Mouse (Mus musculus) limb, embryonic 11.5 days (tissue): ENCODE data around the gene Hdac4. TPM values are rescaled to one million over a fixed set of nuclear protein-coding genes. Genes with fewer than 3 reads are reported as not detected.

Experiments
- ATAC-seq: fragments of 200-750 bp; cut with Nextera tagmentation; 2 replicates; pipeline ENCODE4 v1.8.0; 2017; ENCODE audit warnings: low read depth; ENCODE audit not compliant: insufficient number of reproducible peaks, low FRiP score, low TSS enrichment
- DNase-seq: peaks from one replicate; pipeline ENCODE4 v3.0.0-alpha.2; 2015; ENCODE audit warnings: low spot score
- H3K27ac ChIP-seq: fragments of 300-500 bp; sonication (generic); replicated peaks from 2 replicates; pipeline ENCODE4 v1.5.1; 2014; ENCODE audit warnings: low read depth, mild to moderate bottlenecking, low read length
- H3K27me3 ChIP-seq: fragments of 300-500 bp; sonication (generic); 2 replicates; pipeline ENCODE4 v1.6.1; 2014; ENCODE audit warnings: mild to moderate bottlenecking, low read length, mixed read lengths; ENCODE audit not compliant: control insufficient read depth, insufficient read depth
- H3K36me3 ChIP-seq: fragments of 300-500 bp; sonication (generic); 2 replicates; pipeline ENCODE4 v1.6.1; 2014; ENCODE audit warnings: mild to moderate bottlenecking, low read length, moderate library complexity, mixed read lengths; ENCODE audit not compliant: control insufficient read depth, insufficient read depth
- H3K4me1 ChIP-seq: fragments of 300-500 bp; sonication (generic); 2 replicates; pipeline ENCODE4 v1.6.1; 2014; ENCODE audit warnings: low read length, mixed read lengths; ENCODE audit not compliant: control insufficient read depth, insufficient read depth
- H3K4me2 ChIP-seq: fragments of 300-500 bp; sonication (generic); 2 replicates; pipeline ENCODE4 v1.6.1; 2014; ENCODE audit warnings: low read depth, mild to moderate bottlenecking, moderate library complexity; ENCODE audit not compliant: severe bottlenecking
- H3K4me3 ChIP-seq: fragments of 300-500 bp; sonication (generic); 2 replicates; pipeline ENCODE4 v1.5.1; 2014; ENCODE audit warnings: low read depth, low read length
- H3K9ac ChIP-seq: fragments of 300-500 bp; sonication (generic); 2 replicates; pipeline ENCODE4 v1.6.1; 2014; ENCODE audit warnings: mild to moderate bottlenecking, low read length
- H3K9me3 ChIP-seq: fragments of 300-500 bp; sonication (generic); 2 replicates; pipeline ENCODE4 v1.6.1; 2016; ENCODE audit warnings: low read length; ENCODE audit not compliant: control insufficient read depth
- WGBS: fragments of 180-500 bp; shearing (Covaris S2); extraction: QIAGEN DNeasy Blood & Tissue Kit; methylation state at CpG from one replicate; pipeline ENCODE4 v1.1.7; 2014; 5-methylcytosine and 5-hydroxymethylcytosine counted together
- polyA plus RNA-seq: library from polyadenylated mRNA; unstranded; fragments of >200 nt; fragmentation: Nextera tagmentation; extraction: Ambion mirVana; gene quantifications from 2 replicates; pipeline ENCODE4 v1.2.1, GENCODE M21; 2014

The Hdac4 gene
- polyA plus RNA-seq, 1 experiment from 2014 or later: 24.2 TPM

- ATAC-seq: no peak
- no peaks in the 10 kb centered on the region for H3K9me3 ChIP-seq
Observed at GRCm38 (mm10) chr1:92098456-92098855, 97.0 kb downstream of the Hdac4 start.

DNA sequence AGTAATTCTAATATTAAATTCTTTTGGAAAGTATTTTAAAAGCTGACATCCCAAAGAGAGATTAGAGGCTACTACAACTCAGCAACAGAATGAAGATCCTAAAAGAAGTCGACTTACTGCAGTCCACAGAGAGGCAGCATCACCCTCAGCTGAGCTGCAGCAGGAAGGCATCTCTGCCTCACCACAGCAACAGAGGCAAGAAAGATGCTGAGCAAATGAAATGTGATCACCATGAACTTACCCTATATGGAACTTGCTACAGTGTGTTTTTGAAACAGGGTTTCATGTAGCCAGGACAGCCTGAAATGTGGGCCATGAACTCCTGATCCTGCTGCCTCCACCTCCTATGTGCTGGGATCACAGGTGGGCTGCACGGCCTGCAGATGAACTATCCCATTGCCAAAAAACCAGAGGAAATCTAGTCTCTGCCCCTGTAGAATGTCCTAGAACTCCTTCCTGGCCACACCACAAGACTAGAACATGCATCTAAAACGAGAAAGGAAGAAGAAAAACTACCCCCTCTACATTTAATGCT is 98.4 kb downstream of the Hdac4 start:
- DNase-seq: no peak
- no peaks in the 10 kb centered on the region for H3K27me3 ChIP-seq
- no peaks in the 10 kb centered on the region for H3K9me3 ChIP-seq
- 78% methylated on average over 3 of the region's 3 CpGs for WGBS
- no peak overlapping the region for H3K4me2 ChIP-seq
- H3K9ac ChIP-seq: no peak overlapping the region
- H3K4me1 ChIP-seq: no peaks in the 10 kb centered on the region
- no peak overlapping the region for H3K4me3 ChIP-seq
- H3K27ac ChIP-seq: no peak overlapping the region
- ATAC-seq: no peak
- no peaks in the 10 kb centered on the region for H3K36me3 ChIP-seq

More at GRCm38 (mm10) chr1:92098456-92098855, 97.0 kb downstream of the Hdac4 start:
- H3K4me1 ChIP-seq: no peaks in the 10 kb centered on the region
- no peak overlapping the region for H3K4me3 ChIP-seq
- no peak overlapping the region for H3K27ac ChIP-seq
- H3K27me3 ChIP-seq: no peaks in the 10 kb centered on the region
- 84% methylated on average over 3 of the region's 3 CpGs for WGBS
- H3K4me2 ChIP-seq: no peak overlapping the region
- H3K9ac ChIP-seq: no peak overlapping the region
- no peaks in the 10 kb centered on the region for H3K36me3 ChIP-seq
- DNase-seq: no peak

- Histone ChIP-seq H3K9me3 (no peaks in the 10 kb centered on the region), H3K4me3 (no peak overlapping the region), H3K9ac (no peak overlapping the region), H3K27me3 (no peaks in the 10 kb centered on the region), H3K36me3 (no peaks in the 10 kb centered on the region), H3K27ac (no peak overlapping the region), H3K4me2 (no peak overlapping the region), H3K4me1 (no peaks in the 10 kb centered on the region; the same call in 1 of the 2 replicates)
- WGBS: 93% methylated on average over 4 of the region's 4 CpGs
- no peak for DNase-seq
- ATAC-seq: no peak
Observed at GRCm38 (mm10) chr1:92092286-92092685, 103.2 kb downstream of the Hdac4 start.

GRCm38 (mm10) chr1:92087821-92088220 is 107.7 kb downstream of the Hdac4 start:
- ATAC-seq (no peak), DNase-seq (no peak)
- Histone ChIP-seq H3K4me2 (no peak overlapping the region), H3K4me1 (peaks cover 24% of the 10 kb centered on the region), H3K27ac (no peak overlapping the region), H3K9ac (no peak overlapping the region), H3K27me3 (no peaks in the 10 kb centered on the region), H3K9me3 (no peaks in the 10 kb centered on the region), H3K4me3 (no peak overlapping the region), H3K36me3 (no peaks in the 10 kb centered on the region)
- WGBS: 80% methylated on average over 2 of the region's 2 CpGs

DNA sequence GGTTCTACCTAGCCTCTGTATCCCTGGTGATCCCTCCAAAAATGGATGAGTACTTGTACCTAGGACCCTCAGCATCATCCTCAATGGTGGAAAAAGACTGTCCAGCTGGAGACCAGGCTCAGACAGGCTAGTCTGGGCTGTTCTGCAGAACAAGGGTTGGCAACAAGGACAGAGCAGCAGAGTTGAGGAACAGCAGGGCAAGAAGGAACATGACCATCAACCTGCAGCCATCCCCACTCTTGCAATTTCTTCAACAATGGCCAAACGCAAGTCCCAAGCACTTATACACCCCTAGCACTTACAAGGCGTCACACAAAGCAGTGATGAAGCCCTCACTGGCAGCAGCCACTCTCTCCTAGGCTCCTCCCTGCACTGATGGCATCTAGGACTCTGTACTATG is 108.2 kb downstream of the Hdac4 start:
- ATAC-seq (no peak), DNase-seq (no peak)
- Histone ChIP-seq H3K4me2 (no peak overlapping the region), H3K4me3 (no peak overlapping the region), H3K27ac (no peak overlapping the region), H3K4me1 (peaks cover 28% of the 10 kb centered on the region), H3K36me3 (no peaks in the 10 kb centered on the region), H3K9me3 (no peaks in the 10 kb centered on the region), H3K27me3 (no peaks in the 10 kb centered on the region), H3K9ac (no peak overlapping the region)
- WGBS: 84% methylated on average over 2 of the region's 2 CpGs

DNA sequence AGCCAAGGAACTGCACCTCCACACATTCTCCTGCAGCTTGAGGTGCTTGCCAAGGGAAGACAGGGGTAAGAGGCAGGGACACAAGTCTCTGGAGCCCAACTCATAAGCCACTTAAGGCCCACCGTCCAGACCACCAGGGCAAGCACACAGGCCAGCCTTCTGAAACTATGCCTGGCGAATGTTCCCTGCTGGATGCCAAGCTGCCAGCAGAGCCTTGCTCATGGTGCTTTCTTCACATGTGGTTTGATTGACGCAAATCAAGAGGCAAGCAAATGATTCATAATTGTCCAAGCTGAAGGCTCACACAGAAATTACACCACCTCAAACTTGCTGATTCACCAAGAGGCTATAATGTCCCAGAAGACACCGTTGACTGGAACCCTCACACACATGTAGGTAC is 108.7 kb downstream of the Hdac4 start:
- Histone ChIP-seq H3K4me3 (no peak overlapping the region), H3K9me3 (no peaks in the 10 kb centered on the region), H3K4me1 (peaks cover 28% of the 10 kb centered on the region), H3K27me3 (no peaks in the 10 kb centered on the region), H3K27ac (no peak overlapping the region), H3K9ac (no peak overlapping the region), H3K4me2 (no peak overlapping the region), H3K36me3 (no peaks in the 10 kb centered on the region)
- 70% methylated on average over 4 of the region's 4 CpGs for WGBS
- no peak for DNase-seq
- ATAC-seq: no peak

- H3K4me2 ChIP-seq: no peak overlapping the region
- no peaks in the 10 kb centered on the region for H3K27me3 ChIP-seq
- no peak overlapping the region; the same call in 1 of the 2 replicates for H3K27ac ChIP-seq
- ATAC-seq: no peak; the same call in 1 of the 2 replicates
- H3K9ac ChIP-seq: no peak overlapping the region
- peaks cover 28% of the 10 kb centered on the region for H3K4me1 ChIP-seq
- H3K9me3 ChIP-seq: no peaks in the 10 kb centered on the region
- H3K4me3 ChIP-seq: no peak overlapping the region
- DNase-seq: peak; percentile 42
- no peaks in the 10 kb centered on the region for H3K36me3 ChIP-seq
- WGBS: 29% methylated on average over 1 of the region's 1 CpGs
Observed at GRCm38 (mm10) chr1:92086277-92086813, 109.2 kb downstream of the Hdac4 start.

GRCm38 (mm10) chr1:92084738-92085137 is 110.8 kb downstream of the Hdac4 start:
- Histone ChIP-seq H3K27me3 (no peaks in the 10 kb centered on the region), H3K4me3 (no peak overlapping the region), H3K4me1 (peaks cover 31% of the 10 kb centered on the region), H3K27ac (no peak overlapping the region), H3K36me3 (no peaks in the 10 kb centered on the region), H3K9ac (no peak overlapping the region), H3K9me3 (no peaks in the 10 kb centered on the region), H3K4me2 (no peak overlapping the region)
- 92% methylated on average over 2 of the region's 2 CpGs for WGBS
- DNase-seq (no peak), ATAC-seq (no peak)

DNA sequence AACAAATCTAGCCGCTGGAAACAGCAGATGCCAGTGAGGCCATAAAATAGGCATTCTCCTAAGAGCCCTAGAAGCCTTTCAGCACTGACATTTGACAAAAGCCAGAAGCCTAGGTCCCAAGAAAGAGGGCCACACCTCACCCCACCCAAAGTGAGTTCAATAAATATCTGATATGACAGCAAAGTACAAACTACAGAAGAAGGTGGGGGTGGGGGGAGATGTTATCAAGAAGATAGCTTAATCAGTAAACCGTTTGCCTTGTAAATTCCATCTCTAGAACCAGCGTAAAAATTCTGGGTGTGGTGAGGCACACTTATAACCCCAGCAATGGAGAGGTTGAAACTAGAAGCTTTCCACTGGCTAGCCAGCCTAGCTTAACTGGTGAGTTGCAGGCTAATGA is 111.5 kb downstream of the Hdac4 start:
- 5% methylated on average over 3 of the region's 3 CpGs for WGBS
- no peaks in the 10 kb centered on the region for H3K9me3 ChIP-seq
- no peaks in the 10 kb centered on the region for H3K27me3 ChIP-seq
- ATAC-seq: no peak
- H3K4me2 ChIP-seq: peak overlapping the region; percentile 11; the same call in 1 of the 2 replicates
- H3K9ac ChIP-seq: no peak overlapping the region
- H3K4me3 ChIP-seq: no peak overlapping the region
- H3K27ac ChIP-seq: peak overlapping the region; percentile 88; the same call in 1 of the 2 replicates
- peaks cover 31% of the 10 kb centered on the region for H3K4me1 ChIP-seq
- peak; percentile 58 for DNase-seq
- no peaks in the 10 kb centered on the region for H3K36me3 ChIP-seq
